Mouse (Mus musculus) hindbrain, embryonic 16.5 days (tissue): ENCODE measurements at regions not wholly inside any gene's neighbourhood (a gene's known extent, or its start where the extent isn't known, plus 50 kb on each side); places are given as distances from the start of the nearest gene placed in this dataset.
"Not testable (repeated sequence)": the region's sequence is repeated elsewhere in the genome, so short reads cannot be mapped to it uniquely, and the experiment has no call there.

Source experiments
- ATAC-seq: fragments of 200-750 bp; cut with Nextera tagmentation; 2 replicates; pipeline ENCODE4 v1.8.0; 2017; ENCODE audit warnings: moderate TSS enrichment, moderate library complexity
- H3K27ac ChIP-seq: fragments of 300-500 bp; sonication (generic); 2 replicates; pipeline ENCODE4 v1.5.1; 2014; ENCODE audit warnings: low read depth, mild to moderate bottlenecking, control low read depth, low read length, moderate library complexity
- H3K27me3 ChIP-seq: fragments of 300-500 bp; sonication (generic); replicated peaks from 2 replicates; pipeline ENCODE4 v1.6.1; 2014; ENCODE audit warnings: low read length; ENCODE audit not compliant: control insufficient read depth, insufficient read depth
- H3K36me3 ChIP-seq: fragments of 300-500 bp; sonication (generic); 2 replicates; pipeline ENCODE4 v1.6.1; 2014; ENCODE audit warnings: mild to moderate bottlenecking, low read length, moderate library complexity, mixed read lengths; ENCODE audit not compliant: control insufficient read depth, insufficient read depth
- H3K4me1 ChIP-seq: fragments of 300-500 bp; sonication (generic); 2 replicates; pipeline ENCODE4 v1.6.1; 2014; ENCODE audit warnings: low read depth, low read length; ENCODE audit not compliant: control insufficient read depth, insufficient read depth
- H3K4me2 ChIP-seq: fragments of 300-500 bp; sonication (generic); 2 replicates; pipeline ENCODE4 v1.6.1; 2014; ENCODE audit warnings: mild to moderate bottlenecking, low read length, control low read depth, moderate library complexity
- H3K4me3 ChIP-seq: fragments of 300-500 bp; sonication (generic); 2 replicates; pipeline ENCODE4 v1.5.1; 2014; ENCODE audit warnings: mild to moderate bottlenecking, low read length, control low read depth, moderate library complexity
- H3K9ac ChIP-seq: fragments of 300-500 bp; sonication (generic); 2 replicates; pipeline ENCODE4 v1.6.1; 2014; ENCODE audit warnings: low read depth, mild to moderate bottlenecking, control low read depth, low read length, moderate library complexity
- H3K9me3 ChIP-seq: fragments of 300-500 bp; sonication (generic); 2 replicates; pipeline ENCODE4 v1.6.1; 2014; ENCODE audit warnings: mild to moderate bottlenecking, low read length, moderate library complexity; ENCODE audit not compliant: control insufficient read depth
- WGBS: fragments of 180-500 bp; shearing (Covaris S2); extraction: QIAGEN DNeasy Blood & Tissue Kit; methylation state at CpG from one replicate; pipeline ENCODE4 v1.1.7; 2014; 5-methylcytosine and 5-hydroxymethylcytosine counted together

GRCm38 (mm10) chr14:87809664-87810063, 393.2 kb downstream of the Tdrd3 start:
- WGBS = 93% methylated on average over 15 of the region's 15 CpGs
- not testable (repeated sequence) for H3K9ac ChIP-seq

GRCm38 (mm10) chr14:87844120-87844519, 427.7 kb downstream of the Tdrd3 start:
- no peaks in the 10 kb centered on the region for H3K36me3 ChIP-seq
- H3K9ac ChIP-seq = no peak overlapping the region
- H3K9me3 ChIP-seq = no peaks in the 10 kb centered on the region
- ATAC-seq = no peak
- no peaks in the 10 kb centered on the region for H3K4me1 ChIP-seq
- 45% methylated on average over 2 of the region's 2 CpGs for WGBS
- no peak overlapping the region for H3K4me2 ChIP-seq
- no peaks in the 10 kb centered on the region for H3K27me3 ChIP-seq
- no peak overlapping the region for H3K4me3 ChIP-seq
- H3K27ac ChIP-seq = no peak overlapping the region

More at GRCm38 (mm10) chr14:87809664-87810063, 393.2 kb downstream of the Tdrd3 start:
- not testable (repeated sequence) for H3K27ac ChIP-seq, H3K4me1 ChIP-seq, H3K27me3 ChIP-seq, H3K9me3 ChIP-seq, H3K36me3 ChIP-seq, H3K4me3 ChIP-seq, ATAC-seq, H3K4me2 ChIP-seq

DNA sequence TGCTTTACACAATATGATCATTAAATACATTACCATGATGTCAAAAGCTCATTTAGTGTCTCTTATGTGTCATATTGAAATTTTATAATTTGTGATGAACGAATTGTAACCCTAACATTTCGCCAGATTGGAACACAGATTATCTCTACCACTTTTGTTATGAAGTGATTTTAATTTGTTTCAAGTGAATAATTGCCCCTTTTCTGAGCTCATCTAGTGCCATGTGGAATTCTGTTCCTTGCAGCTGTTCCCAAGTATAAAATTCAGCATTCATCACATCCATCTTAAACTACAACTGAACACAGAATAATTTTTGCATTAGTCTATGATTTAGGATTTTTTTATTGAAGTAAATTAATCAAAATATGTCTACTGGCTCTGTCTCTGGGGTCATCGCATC, 445.0 kb downstream of the Tdrd3 start:
- 84% methylated on average over 3 of the region's 3 CpGs for WGBS
- Histone ChIP-seq H3K9ac (no peak overlapping the region), H3K36me3 (no peaks in the 10 kb centered on the region), H3K9me3 (no peaks in the 10 kb centered on the region), H3K4me2 (no peak overlapping the region), H3K27ac (no peak overlapping the region), H3K27me3 (no peaks in the 10 kb centered on the region), H3K4me1 (no peaks in the 10 kb centered on the region), H3K4me3 (no peak overlapping the region)
- ATAC-seq = no peak

DNA sequence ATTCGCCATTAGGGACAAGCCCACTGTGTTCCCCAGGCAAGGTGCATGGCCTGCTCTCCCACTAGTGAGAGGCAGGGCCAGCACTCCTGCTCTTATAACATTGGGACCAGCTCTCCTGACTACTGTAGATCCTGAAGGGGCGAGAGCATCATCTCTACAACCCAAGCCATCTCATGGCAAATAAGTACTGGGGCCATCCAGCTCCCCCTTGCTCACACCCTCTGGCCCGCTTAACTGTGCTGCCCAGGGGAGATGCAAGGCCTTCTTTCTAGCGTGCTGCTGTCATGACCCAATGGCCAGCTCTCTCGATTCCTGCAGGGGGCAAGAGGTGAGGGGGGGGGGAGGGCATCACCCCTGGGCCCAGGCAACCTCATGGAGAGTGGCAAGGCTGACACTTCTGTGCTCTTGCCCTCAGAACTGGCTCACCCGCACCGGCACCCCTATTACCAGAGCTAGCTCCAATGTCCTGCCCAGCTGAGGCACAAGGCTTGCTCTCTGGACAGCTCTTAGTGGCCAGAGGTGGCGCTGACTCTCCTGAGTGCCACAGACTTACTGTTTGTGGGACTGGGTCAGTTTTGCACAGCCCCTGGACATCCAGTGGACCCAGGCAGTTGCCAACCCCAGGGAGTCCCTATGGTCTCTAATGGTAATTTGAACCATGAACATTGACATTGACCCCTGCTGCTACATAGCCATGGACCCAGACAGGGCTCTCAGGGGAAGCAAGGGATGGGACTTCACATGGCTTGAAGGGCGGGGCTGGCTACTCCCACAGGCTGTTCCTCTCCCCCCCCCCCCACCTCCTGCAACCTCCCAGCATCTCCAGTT, 448.2 kb downstream of the Tdrd3 start:
- H3K9me3 ChIP-seq = no peaks in the 10 kb centered on the region
- H3K36me3 ChIP-seq = no peaks in the 10 kb centered on the region
- H3K27me3 ChIP-seq = no peaks in the 10 kb centered on the region
- 84% methylated on average over 9 of the region's 9 CpGs for WGBS
- ATAC-seq = peak; percentile 54
- no peak overlapping the region for H3K27ac ChIP-seq
- no peak overlapping the region for H3K4me3 ChIP-seq
- no peak overlapping the region for H3K4me2 ChIP-seq
- H3K9ac ChIP-seq = no peak overlapping the region
- H3K4me1 ChIP-seq = no peaks in the 10 kb centered on the region

GRCm38 (mm10) chr14:87865216-87866202, 449.1 kb downstream of the Tdrd3 start:
- no peaks in the 10 kb centered on the region for H3K27me3 ChIP-seq
- no peaks in the 10 kb centered on the region for H3K36me3 ChIP-seq
- no peak overlapping the region for H3K4me3 ChIP-seq
- WGBS = 32% methylated on average over 14 of the region's 14 CpGs
- H3K27ac ChIP-seq = no peak overlapping the region
- H3K4me1 ChIP-seq = no peaks in the 10 kb centered on the region
- H3K4me2 ChIP-seq = peak overlapping the region; percentile 39
- ATAC-seq = peak; percentile 74
- H3K9ac ChIP-seq = no peak overlapping the region
- no peaks in the 10 kb centered on the region for H3K9me3 ChIP-seq

- Histone ChIP-seq H3K4me3 (no peak overlapping the region), H3K36me3 (no peaks in the 10 kb centered on the region), H3K27ac (no peak overlapping the region), H3K9me3 (no peaks in the 10 kb centered on the region), H3K4me2 (no peak overlapping the region), H3K9ac (no peak overlapping the region), H3K4me1 (no peaks in the 10 kb centered on the region), H3K27me3 (no peaks in the 10 kb centered on the region)
- ATAC-seq = no peak
- WGBS = 90% methylated on average over 3 of the region's 3 CpGs
Observed at GRCm38 (mm10) chr14:87901784-87902183, 485.3 kb downstream of the Tdrd3 start.

- Histone ChIP-seq H3K27me3 (no peaks in the 10 kb centered on the region), H3K4me1 (no peaks in the 10 kb centered on the region), H3K4me3 (no peak overlapping the region), H3K36me3 (no peaks in the 10 kb centered on the region), H3K9ac (no peak overlapping the region), H3K4me2 (no peak overlapping the region), H3K27ac (no peak overlapping the region), H3K9me3 (no peaks in the 10 kb centered on the region)
- 77% methylated on average over 7 of the region's 7 CpGs for WGBS
- ATAC-seq = no peak
Observed at GRCm38 (mm10) chr14:87902416-87902815, 486.0 kb downstream of the Tdrd3 start.
